Mouse (Mus musculus) thymus, adult 18-20 months (tissue): Measurements from ENCODE around the gene Ttll3.
A peak's percentile ranks its signal among the peaks of the same experiment; 100 is the strongest.

ENCODE experiments used
- DNase-seq, 2 experiments: peaks; one replicate each; pipeline ENCODE4 v3.0.0; 2022; ENCODE audit warnings: mixed read lengths in 2 of 2

The Ttll3 gene

DNA sequence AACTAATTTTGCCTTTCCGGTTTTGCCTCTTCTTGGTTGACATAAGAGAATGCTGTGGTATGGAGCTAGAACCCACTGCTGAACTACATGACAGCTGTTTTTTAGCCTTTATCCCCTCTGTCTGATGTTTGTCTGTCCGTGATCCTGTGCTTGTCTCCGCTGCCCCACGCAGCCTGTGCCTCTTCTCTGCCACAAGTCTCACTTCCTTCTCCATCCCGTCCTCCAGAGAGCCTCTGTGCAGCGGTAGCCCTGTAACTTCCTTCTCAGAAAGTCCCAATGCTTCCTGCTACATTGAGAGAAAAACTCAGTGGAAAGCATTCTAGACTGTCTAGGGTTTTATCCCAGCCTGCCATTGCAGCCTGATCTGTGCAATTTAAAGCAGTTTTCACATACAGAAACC is 9.8 kb upstream of the Ttll3 start:
- no peak for DNase-seq

DNA sequence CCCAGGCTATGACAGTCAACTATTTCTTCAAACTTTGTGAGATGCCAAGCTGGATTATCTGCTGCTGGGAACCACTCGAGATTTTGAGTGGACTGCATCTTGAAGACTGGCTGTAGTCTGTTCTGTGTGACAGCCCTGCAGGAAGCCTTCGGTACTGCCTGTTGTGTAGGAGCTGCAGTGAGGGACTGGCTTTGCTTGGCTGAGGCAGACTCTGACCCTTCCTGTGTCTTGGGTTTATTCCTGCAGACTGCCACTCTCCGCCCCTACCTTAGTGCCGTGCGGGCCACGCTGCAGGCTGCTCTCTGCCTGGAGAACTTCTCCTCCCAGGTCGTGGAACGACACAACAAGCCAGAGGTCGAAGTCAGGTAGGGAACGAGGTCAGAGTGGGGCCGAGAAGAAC is 8.6 kb upstream of the Ttll3 start:
- DNase-seq: no peak

DNA sequence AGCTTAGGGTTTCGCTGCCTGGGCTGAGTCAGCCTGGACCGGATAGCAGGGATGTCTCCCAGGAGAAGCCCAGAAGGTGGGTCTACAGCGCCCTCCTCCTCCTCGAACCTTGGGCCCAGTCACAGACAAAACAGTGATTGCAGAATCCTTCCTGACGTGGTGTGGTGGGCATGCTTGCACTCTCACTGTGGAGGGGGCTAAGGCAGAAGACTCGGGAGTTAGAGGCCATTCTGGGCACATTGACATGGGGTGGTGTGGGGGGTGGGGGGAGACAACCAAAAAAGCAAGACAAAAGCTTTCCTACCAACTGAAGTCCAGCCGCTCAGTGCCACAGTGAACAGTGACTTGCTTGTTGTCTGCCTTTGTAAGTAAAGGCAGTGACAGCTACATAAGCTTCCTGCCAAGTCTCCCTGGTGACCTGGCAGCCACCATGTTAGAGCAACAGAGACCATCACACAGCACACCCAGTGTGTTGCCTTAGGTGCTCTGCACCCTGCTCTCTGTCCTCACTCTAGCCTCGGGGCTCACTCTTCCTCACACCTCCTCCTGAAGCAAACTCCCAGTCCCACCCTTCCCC is 4.6 kb upstream of the Ttll3 start:
- DNase-seq: no peak

DNA sequence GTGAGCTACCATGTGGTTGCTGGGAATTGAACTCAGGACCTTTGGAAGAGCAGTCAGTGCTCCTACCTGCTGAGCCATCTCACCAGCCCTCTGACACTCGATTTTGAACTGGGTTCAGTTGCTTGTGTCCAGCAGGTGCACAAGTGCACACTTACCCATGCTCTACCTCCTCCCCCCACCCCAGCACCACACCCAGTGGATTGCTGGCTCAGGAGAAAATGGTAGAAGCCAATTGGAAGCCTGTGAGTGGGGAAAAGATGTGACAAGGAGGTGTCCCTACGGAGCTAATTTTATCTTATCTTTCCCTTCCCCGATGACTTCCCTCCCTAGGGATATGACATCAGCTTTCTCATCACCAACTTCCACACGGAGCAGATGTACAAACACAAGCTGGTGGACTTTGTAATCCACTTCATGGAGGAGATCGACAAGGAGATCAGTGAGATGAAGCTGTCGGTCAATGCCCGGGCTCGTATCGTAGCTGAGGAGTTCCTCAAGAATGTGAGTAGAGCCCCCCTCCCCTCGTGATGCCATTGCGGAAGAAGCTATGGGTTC is 3.8 kb upstream of the Ttll3 start:
- no peak for DNase-seq

DNA sequence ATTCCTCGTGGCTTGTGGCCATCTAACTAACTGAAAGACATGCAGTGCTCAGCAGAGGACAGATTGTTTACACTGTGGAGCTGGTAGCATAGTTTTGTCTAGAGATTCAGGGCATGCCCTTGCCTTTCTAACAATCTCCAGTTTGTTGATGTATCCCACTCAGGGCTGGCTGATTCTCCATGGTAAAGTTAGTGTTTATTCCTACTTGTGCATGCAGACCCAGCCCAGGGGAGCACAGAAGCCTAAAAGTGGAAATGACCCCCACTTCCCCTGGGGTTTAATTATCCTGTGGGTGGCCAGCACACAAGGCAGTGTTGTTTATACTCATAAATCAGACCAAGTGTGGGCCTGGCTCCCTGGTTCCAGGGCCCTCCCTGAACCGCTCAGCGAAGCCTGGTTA is 3.0 kb upstream of the Ttll3 start:
- no peak for DNase-seq

DNA sequence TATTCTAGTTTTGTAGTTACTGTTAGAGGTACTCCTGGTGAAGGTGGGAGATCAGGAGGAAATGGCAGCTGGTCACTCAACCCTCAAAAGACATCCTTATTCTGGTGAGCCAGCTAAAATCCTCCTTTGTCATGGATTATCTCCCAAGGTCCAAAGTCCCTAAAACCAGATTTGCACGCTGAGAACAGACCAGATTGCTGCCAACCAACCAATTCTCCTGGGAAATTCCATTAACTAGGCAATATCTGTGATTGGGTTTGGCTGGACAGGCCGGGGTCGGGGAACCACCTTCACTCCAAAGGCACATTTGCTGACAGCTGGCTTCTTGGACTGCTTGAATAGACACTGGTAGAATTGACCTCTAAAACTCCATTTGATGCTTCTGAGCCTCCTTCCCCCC is 1.7 kb downstream of the Ttll3 start:
- DNase-seq: no peak

DNA sequence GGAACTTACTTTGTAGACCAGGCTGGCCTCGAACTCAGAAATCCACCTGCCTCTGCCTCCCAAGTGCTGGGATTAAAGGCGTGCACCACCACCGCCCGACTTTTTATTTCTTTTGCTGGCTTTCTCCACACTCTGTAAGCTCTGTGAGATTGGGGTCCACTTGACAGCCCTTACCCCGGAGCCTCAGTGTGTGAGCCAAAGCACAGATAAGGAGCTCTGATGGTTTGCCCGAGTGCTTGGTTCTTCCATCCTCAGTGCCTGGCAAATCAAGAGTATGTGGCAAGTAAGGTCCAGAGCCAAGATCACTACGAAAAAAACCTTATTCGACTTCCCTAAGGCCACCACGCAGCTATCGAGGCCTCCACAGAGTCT is 2.9 kb downstream of the Ttll3 start:
- DNase-seq: no peak

DNA sequence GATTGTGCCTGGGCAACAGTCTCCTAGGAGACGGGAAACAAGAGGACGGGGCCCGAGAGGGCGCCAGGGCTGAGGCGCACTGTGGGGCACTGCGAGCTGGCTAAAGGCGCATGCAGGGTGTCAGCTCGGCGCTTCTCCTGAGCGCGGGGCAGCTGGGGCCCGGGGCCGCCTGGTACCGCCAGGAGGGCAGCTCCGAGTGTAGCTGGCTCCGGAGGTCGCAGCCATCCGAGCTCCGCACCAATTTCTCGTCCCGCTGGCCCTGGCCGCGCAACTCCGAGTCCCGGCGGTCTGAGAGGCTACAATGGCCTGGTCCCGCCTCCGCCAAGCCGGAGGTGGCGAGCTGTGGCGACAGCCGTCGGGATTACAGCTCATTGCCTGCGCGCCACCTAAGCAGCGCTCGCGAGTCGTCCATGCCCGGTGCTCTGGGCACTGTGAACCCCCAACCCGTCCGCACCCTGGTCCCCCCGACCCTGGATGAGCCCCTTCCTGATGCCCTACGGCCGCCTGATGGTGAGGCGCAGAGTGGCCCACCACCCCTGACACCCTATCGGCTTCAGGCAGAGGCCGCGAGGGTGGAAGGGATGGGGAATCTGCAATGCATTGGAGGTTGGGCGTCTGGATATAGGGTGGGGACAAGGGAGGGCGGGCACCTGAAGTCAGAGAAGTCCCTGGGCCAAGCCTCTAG is 3.5 kb downstream of the Ttll3 start:
- DNase-seq: no peak

DNA sequence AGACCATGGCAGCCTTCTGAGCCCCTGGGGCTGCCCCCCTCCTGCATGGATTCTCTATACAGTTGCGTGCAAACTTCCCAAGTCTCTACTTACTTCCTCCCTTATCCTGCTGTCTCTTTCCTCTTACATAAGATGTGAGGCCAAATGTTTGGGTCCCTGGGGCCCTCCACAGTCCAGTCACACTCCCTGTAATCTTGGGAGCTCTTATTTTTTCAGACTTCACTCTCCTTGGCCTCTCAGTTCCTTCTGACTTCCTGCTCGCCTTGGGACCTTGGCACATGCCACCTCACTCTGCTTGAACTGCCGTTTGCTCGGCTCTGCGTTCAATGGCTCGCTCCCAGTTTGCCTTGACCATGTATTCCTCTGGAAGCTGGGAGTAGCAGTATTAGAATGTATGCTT is 4.9 kb downstream of the Ttll3 start:
- no peak for DNase-seq

DNA sequence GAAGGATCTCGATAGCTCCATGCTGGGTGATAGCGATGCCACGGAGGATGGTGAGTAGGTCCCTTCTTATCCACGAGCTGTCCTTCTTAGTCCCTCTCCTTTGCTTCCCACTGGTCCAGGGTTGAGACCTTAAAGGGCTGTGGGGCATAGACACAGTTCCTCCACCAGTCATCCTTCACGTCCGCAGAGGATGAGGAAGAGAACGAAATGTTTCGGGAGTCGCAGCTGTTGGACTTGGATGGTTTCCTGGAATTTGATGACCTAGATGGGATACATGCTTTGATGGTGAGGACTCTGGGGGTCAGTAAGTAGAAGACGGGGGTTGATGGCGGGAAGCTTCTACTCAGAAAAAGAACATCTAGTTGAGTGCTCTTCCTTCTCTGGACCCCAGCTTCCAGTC is 5.8 kb downstream of the Ttll3 start:
- no peak for DNase-seq

DNA sequence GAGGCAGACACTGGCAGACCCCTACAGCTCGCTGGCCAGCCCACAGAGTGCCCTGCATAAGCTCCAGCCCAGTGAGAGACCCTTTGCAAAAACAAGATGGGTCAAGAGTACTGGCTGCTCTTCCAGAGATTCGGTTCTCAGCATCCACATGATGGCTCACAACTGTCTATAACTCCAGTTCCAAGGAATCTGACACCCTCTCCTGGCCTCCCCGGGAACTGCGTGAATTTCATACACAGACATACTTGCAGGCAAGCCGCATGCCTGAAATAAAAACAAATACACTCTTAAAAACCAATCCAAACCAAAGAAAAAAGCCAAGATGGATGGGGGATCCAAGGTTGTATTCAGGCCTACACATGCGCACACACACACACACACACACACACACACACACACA is 6.4 kb downstream of the Ttll3 start:
- DNase-seq: no peak

DNA sequence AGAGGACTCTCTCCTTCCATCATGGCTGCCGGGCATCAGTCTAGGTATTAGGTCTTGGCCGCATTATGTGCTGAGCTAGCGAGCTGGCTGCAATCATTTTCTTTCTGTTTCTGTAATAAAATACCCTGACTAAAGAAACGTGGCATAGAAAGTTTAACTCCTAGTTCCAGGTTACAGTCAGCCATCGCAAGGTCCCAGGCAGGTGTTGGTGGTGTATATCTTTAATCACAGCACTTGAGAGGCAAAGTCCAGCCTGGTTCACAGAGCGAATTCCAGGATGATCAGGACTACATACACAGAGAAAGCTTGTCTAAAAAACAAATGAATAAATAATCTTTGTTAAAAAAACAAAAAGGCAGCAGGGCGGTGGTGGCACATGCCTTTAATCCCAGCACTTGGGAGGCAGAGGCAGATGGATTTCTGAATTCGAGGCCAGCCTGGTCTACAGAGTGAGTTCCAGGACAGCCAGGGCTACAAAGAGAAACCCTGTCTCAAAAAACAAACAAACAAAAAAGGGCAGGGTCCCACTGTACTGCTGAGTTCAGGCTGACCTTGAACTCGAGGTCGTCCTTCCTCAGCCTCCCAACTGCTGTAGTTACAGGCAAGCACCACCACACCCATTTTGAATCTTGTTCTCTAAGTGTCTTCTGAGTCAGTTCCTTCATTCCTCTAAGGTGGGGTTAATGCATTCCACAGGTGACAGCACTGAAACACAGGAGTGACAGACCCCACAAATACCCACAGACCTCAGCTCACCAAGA is 7.4 kb downstream of the Ttll3 start:
- DNase-seq: no peak

DNA sequence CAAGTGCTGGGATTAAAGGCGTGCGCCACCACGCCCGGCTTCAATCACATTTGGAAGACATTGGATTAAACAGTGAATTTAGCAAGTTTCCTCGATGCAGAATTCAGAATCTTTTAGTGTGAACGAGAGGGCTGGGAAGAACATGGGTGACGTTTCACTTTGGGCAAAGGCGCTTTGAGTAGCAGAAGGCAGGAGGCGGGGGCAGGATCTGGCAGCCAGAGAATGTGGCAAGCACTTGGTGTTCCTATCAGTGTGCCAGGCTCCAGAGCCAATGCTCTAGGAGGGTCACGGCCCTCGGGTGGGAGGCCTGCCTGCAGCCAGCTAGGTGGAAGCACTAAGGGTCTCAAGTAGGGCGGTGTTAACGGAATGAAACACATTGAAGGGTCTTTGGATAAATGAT is 13.0 kb downstream of the Ttll3 start:
- DNase-seq: no peak

DNA sequence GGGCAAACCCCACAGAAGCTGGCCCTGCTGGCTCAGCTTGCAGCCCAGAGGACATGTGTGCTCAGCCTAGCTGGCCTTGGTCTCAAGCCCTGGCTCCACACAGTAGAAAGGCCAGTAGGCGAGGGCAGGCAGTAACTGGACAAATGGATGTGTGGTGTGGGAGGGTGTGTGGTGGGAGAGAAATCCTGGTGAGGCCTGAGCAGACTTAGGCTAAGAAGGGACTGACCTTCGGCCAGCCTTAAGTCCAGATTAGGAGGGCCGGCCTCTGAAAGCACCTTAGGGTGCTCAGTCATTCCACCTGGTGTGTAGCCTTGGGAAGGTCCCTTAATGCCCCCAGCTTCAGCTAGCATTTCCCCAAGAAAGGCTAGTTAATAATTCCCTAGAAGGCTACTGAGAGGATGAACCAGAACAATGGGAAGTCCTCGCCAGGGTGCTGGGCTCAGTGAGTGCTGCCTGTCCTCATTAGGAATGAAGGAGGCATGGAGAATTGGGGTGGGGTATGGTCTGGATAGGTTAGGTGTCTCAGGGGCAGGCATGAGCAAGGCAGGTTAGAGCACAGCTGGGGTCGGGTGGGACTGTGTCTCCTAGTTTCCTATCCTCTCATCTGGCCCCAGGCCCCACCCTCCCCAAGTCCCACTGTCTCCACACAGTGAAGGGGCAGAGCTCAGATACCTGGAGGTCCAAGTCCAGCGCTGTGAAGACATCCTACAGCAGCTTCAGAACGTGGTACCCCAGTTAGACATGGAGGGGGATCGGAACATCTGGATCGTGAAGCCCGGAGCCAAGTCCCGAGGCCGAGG is 15.8 kb downstream of the Ttll3 start:
- DNase-seq: no peak

DNA sequence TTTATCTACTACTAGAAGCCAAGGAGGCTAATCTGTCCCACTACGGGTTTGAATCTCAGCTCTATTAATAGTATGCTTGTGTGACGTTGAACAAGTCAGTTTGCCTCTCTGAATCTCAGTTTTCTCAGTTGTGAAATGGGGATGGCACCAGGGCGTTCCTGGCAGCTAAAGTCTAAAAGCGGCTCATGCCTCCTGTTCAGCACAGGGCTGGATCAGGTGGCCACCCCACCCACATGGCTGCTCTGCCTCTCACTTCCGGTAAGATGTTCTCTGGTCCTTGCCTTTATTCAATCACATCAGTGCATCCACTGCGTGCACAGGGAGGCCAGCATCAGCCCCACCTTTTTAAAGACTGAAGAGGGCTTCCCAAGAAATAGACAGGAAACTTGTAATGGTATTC is 16.4 kb downstream of the Ttll3 start:
- no peak for DNase-seq

DNA sequence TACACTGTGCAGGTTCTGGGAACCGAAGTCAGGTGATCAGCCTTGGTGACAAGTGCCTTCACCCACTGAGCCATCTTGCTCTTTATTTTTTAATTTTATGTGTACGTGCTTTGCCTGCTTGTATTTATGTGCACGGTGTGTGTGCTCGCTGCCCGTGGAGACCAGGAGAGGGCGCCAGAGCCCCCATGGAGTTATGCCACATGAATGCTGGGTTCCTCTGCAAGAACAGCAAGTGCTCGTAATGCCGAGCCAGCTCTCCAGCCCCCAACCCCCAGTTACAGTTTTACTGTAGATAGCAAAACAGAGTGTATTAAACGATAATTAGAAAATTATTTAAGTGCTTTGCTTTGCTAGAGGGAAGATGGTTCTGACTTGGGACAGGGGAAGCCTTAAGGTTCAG is 17.6 kb downstream of the Ttll3 start:
- no peak for DNase-seq

DNA sequence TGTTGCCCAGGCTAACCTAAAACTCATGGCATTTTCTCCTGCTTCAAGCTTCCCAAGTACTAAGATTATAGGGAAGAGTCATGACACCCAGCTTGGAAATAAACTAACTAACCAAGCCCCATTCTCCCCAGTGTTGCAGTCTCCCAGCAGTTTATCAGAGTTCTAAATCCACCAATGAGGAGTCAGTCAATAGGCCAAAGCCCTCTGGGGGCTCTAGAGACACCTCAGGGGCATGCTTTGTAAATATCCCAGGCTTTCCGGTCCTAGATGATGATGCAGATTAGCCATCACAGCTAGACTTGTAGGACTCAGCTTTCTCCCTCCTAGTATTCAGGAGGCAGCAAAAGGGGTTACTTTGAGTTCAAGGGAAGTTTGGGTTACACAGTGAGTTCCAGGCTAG is 20.9 kb downstream of the Ttll3 start:
- no peak for DNase-seq

DNA sequence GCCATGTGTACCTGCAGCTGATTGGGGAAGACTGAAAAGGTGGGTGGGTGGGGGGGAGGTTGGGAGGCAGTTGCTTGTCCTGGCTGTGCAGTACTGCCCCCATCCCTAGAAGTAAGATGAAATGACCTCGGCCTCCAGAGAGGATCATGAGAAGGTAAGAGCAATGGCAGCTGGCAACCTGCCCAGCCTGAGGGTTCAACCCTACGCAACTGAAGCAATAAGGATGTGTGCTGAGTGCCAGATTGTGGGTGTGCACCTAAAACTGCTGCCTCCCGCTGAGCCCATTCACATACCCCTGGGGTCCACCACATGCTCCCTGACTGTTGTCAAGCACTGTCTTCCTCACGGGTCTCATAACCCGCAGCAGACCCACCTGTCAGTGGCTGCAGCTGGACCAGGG is 27.4 kb downstream of the Ttll3 start:
- no peak for DNase-seq

DNA sequence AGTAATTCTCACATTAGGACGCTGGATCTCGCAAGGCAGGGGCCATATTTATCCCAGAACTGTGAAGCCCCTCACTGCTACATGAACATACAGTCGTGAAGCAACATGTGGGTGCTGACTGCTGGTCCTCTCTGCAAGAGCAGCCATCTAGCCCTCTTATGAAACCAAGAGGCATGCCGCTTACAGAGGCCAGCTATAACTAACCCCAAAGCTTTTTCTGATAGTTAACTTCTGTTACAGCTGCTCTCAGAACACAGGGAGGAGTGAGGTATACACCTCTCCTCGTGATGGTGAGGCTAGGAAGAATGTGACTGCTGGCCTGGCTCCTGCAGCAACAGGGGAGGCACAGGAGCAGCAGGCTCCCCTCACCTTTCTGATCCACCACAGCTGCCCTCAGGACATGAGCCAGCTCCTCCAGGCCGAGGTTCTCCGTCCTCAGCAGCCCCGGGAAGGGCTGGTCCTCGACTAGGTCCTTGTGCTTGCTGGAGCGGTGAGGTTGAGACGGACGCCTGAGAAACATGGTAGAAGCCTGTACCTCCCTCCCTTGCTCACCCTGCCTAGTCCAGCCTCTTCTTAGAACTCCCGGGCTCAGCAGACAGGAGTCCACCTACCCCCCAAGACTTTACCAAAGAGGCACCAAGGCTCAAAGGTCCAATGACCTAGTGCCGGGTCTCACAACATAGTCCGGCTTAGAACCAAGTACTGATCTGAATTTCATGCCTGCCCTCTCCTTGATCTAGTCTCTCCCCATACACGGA is 29.6 kb downstream of the Ttll3 start:
- no peak for DNase-seq

DNA sequence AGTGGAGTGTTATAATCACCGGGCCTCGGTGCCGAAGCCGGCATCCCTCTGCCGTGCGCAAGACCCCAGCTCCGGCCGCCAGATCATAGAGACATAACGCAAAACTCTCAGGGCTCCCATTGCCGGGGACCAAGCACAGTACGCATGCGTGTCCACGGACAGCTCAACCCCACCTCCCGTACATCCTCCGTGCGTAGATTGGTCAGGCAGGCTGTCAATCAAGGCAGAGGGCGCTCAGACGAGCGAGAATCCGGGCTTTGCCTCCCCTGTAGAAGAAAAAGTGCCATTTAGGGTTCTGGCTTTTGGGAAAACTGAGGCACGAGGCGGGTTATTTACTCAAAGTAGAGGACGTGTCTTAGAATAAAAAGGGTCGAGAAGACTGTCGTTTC is 30.1 kb downstream of the Ttll3 start, which contains the start of gene Rpusd3:
Gene Rpusd3 (minus strand): TSS at position 142 of the 389 bp plus-strand sequence.
- peak; percentile 94 to 96 for DNase-seq

DNA sequence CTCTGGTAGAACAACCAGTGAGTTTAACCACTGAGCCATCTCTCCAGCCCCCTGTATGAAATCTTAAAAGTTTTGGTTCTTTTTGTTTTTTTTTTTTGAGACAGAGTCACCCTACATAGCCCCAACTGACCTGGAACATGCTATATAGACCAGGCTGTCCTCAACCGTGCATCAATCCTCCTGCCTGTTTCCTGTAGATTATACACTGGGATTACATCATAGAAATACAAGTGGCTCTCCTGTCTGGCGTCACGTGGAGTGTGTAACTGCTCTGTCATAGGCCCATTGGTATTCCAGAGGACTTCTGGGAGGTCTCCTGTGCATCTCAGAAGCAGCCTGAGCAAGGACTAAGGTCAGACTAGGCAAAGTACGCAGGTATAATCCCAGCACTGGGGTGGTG is 33.9 kb downstream of the Ttll3 start:
- DNase-seq: no peak

DNA sequence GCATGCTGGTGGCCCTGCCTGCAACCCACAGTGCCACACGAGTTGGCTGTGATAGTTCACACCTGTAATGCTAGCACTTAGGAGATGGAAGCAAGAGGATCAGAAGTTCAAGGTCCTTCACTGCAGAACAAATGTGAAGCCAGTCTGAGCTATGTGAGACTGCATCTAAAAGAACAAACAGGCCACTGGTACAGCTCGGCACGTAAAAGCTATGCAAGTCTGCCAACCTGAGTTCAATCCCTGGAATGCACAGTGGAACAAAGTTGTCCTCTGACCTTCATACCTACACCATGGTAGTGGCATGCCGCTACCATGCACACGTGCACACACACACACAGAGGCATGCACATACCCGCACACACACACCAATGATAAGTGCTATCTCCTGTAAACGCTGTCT is 35.1 kb downstream of the Ttll3 start:
- DNase-seq: no peak

DNA sequence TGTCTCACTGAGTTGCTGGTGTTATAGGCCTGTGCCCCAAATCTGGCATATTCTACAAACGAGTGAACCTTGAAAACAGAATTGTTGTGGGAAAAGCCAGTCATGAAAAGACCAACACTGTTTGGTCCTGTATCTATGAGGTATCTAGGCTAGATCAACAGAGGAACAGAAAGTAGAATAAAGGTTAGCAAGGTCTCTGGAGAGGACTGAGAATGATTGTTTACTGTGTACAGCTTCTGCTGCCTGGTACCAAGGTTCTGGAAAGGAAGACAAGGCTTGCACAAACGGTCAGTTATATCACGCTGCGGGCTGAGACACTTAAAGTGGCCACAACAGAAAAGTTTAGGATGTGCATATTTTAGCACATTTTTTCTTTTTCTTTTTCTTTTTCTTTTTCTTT is 37.6 kb downstream of the Ttll3 start:
- no peak for DNase-seq
